Mouse (Mus musculus): ENCODE data around the gene Btbd11. TPM values are rescaled to one million over a fixed set of nuclear protein-coding genes. Genes with fewer than 3 reads are reported as not detected.
A peak's percentile ranks its signal among the peaks of the same experiment; 100 is the strongest.

Btbd11 gene
- polyA plus RNA-seq, 1 experiment from 2014 or later, result 1.9 TPM

- no peaks in the 10 kb centered on the region for H3K36me3 ChIP-seq (ENCODE audit: control insufficient read depth, insufficient read depth, low read length)
- no peaks in the 10 kb centered on the region for H3K9me3 ChIP-seq (ENCODE audit: control insufficient read depth, low read length)
- H3K4me3 ChIP-seq (ENCODE audit: low read depth, low read length), result no peak overlapping the region
- DNase-seq (ENCODE audit: low spot score) (no peak), ATAC-seq (ENCODE audit: low FRiP score, low TSS enrichment) (no peak)
- H3K27me3 ChIP-seq (ENCODE audit: control insufficient read depth, insufficient read depth, low read length), result no peaks in the 10 kb centered on the region
- no peak for TF ChIP-seq CTCF (IDR thresholded peaks at IDR 0.05; ENCODE audit: low read depth)
- no peak for TF ChIP-seq EP300 (optimal IDR thresholded peaks at IDR 0.05)
- no peaks in the 10 kb centered on the region for H3K4me1 ChIP-seq (replicated peaks; ENCODE audit: control insufficient read depth, insufficient read depth)
- H3K9ac ChIP-seq (ENCODE audit: low read length), result no peak overlapping the region
- no peak overlapping the region for H3K27ac ChIP-seq (replicated peaks)
- WGBS, result 13% methylated on average over 3 of the region's 3 CpGs
- no peak overlapping the region for H3K4me2 ChIP-seq (replicated peaks; ENCODE audit: low read depth)
Observed at GRCm38 (mm10) chr10:85510329-85510728, 123.7 kb downstream of the Btbd11 start.

DNA sequence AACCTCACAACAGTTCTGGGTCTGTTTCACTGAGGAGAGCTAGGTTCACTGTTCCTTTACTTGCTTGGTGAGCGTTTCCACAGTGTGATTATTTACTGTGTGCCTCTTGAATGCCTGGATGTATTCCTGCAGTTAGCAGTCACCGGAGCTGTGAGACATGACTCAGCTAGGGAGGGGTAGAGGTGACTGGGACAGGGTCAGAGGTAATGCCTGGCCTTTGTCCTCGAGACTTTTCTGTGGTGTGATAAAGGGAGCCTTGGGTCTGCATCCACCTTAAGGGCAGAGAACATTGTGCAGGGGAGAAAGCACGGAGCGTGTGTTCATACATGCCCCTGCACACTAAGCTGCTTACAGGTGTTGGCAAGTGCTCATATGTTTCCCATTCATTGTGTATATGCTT is 126.2 kb downstream of the Btbd11 start:
- no peaks in the 10 kb centered on the region for H3K36me3 ChIP-seq (ENCODE audit: control insufficient read depth, insufficient read depth, low read length)
- H3K9me3 ChIP-seq (ENCODE audit: control insufficient read depth, low read length), result no peaks in the 10 kb centered on the region
- TF ChIP-seq CTCF (IDR thresholded peaks at IDR 0.05; ENCODE audit: low read depth) (no peak), EP300 (optimal IDR thresholded peaks at IDR 0.05) (no peak)
- no peak overlapping the region for H3K9ac ChIP-seq (ENCODE audit: low read length)
- H3K27me3 ChIP-seq (ENCODE audit: control insufficient read depth, insufficient read depth, low read length), result no peaks in the 10 kb centered on the region
- DNase-seq (ENCODE audit: low spot score) (no peak), ATAC-seq (ENCODE audit: low FRiP score, low TSS enrichment) (peak; percentile 74)
- WGBS, result 57% methylated on average over 5 of the region's 5 CpGs
- H3K4me3 ChIP-seq (ENCODE audit: low read depth, low read length), result no peak overlapping the region
- H3K4me1 ChIP-seq (replicated peaks; ENCODE audit: control insufficient read depth, insufficient read depth), result no peaks in the 10 kb centered on the region
- no peak overlapping the region for H3K27ac ChIP-seq (replicated peaks)
- no peak overlapping the region for H3K4me2 ChIP-seq (replicated peaks; ENCODE audit: low read depth)

DNA sequence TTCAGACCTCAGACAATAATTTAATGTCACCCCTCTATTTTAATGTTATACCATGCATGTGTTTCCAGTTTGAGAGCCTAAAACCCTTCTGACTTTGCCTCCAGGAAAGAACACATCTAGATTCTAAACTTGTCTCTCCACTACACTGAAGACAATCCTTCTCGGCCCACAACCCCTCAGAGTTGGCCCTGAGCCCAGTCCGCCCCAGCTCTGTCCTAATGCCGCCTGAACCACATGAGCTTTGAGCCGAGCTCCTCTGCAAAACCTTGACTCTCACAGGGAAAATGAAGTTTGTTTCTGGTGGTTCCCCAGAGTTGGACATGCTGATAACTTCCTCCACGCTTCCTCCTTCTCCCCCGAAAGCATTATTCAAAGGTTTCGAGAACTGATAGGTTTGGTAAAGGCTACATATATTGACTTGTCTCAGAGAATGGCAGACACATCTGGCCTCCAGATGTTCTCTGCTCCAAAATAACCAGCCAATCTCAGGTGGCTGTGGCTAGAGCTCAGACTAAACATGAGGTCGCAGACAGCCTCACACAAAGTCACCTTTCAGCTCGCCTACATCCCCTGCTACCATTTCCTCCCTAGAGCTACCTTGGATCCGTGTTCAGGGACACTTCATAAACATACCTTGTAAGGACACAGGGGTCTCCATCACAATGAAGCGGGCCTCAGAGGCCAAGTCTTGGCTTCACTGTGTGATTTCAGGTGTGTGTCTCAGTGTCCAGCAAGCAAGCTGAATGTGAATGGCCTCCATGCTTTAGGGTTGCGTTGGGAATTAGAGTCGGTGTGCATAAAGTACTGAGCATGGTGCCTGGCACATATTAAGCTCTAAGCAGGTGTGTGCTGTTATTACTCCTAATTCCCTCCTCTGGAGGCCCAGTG is 130.9 kb downstream of the Btbd11 start:
- Histone ChIP-seq H3K27ac (replicated peaks) (no peak overlapping the region), H3K4me3 (ENCODE audit: low read depth, low read length) (no peak overlapping the region), H3K4me2 (replicated peaks; ENCODE audit: low read depth) (no peak overlapping the region), H3K27me3 (ENCODE audit: control insufficient read depth, insufficient read depth, low read length) (no peaks in the 10 kb centered on the region), H3K9me3 (ENCODE audit: control insufficient read depth, low read length) (no peaks in the 10 kb centered on the region), H3K9ac (ENCODE audit: low read length) (no peak overlapping the region), H3K4me1 (replicated peaks; ENCODE audit: control insufficient read depth, insufficient read depth) (no peaks in the 10 kb centered on the region), H3K36me3 (ENCODE audit: control insufficient read depth, insufficient read depth, low read length) (no peaks in the 10 kb centered on the region)
- ATAC-seq (ENCODE audit: low FRiP score, low TSS enrichment) (no peak), DNase-seq (ENCODE audit: low spot score) (no peak)
- no peak for TF ChIP-seq EP300 (optimal IDR thresholded peaks at IDR 0.05)
- TF ChIP-seq CTCF (IDR thresholded peaks at IDR 0.05; ENCODE audit: low read depth), result no peak
- WGBS, result 63% methylated on average over 13 of the region's 13 CpGs

GRCm38 (mm10) chr10:85518111-85518409 is 131.4 kb downstream of the Btbd11 start:
- Histone ChIP-seq H3K27me3 (ENCODE audit: control insufficient read depth, insufficient read depth, low read length) (no peaks in the 10 kb centered on the region), H3K27ac (replicated peaks) (no peak overlapping the region), H3K4me1 (replicated peaks; ENCODE audit: control insufficient read depth, insufficient read depth) (no peaks in the 10 kb centered on the region), H3K36me3 (ENCODE audit: control insufficient read depth, insufficient read depth, low read length) (no peaks in the 10 kb centered on the region), H3K9me3 (ENCODE audit: control insufficient read depth, low read length) (no peaks in the 10 kb centered on the region), H3K9ac (ENCODE audit: low read length) (no peak overlapping the region), H3K4me2 (replicated peaks; ENCODE audit: low read depth) (no peak overlapping the region), H3K4me3 (ENCODE audit: low read depth, low read length) (no peak overlapping the region)
- TF ChIP-seq EP300 (optimal IDR thresholded peaks at IDR 0.05) (no peak), CTCF (IDR thresholded peaks at IDR 0.05; ENCODE audit: low read depth) (no peak)
- ATAC-seq (ENCODE audit: low FRiP score, low TSS enrichment) (no peak), DNase-seq (ENCODE audit: low spot score) (no peak)
- WGBS, result 83% methylated on average over 6 of the region's 6 CpGs

- DNase-seq (ENCODE audit: low spot score), result no peak
- H3K4me1 ChIP-seq (replicated peaks; ENCODE audit: control insufficient read depth, insufficient read depth), result no peaks in the 10 kb centered on the region
- no peak overlapping the region for H3K27ac ChIP-seq (replicated peaks)
- H3K27me3 ChIP-seq (ENCODE audit: control insufficient read depth, insufficient read depth, low read length), result no peaks in the 10 kb centered on the region
- no peak overlapping the region for H3K4me2 ChIP-seq (replicated peaks; ENCODE audit: low read depth)
- H3K9ac ChIP-seq (ENCODE audit: low read length), result no peak overlapping the region
- TF ChIP-seq CTCF (IDR thresholded peaks at IDR 0.05; ENCODE audit: low read depth), result no peak
- no peak for TF ChIP-seq EP300 (optimal IDR thresholded peaks at IDR 0.05)
- WGBS, result 72% methylated on average over 7 of the region's 7 CpGs
- H3K9me3 ChIP-seq (ENCODE audit: control insufficient read depth, low read length), result no peaks in the 10 kb centered on the region
- no peaks in the 10 kb centered on the region for H3K36me3 ChIP-seq (ENCODE audit: control insufficient read depth, insufficient read depth, low read length)
- ATAC-seq (ENCODE audit: low FRiP score, low TSS enrichment), result no peak
- H3K4me3 ChIP-seq (ENCODE audit: low read depth, low read length), result no peak overlapping the region
Observed at GRCm38 (mm10) chr10:85522220-85522760, 135.7 kb downstream of the Btbd11 start.
